Mouse (Mus musculus): ENCODE results near the gene Nfkbie. TPM values are rescaled to one million over a fixed set of nuclear protein-coding genes. Genes with fewer than 3 reads are reported as not detected.

Nfkbie gene
- total and polyA plus RNA-seq, 2 experiments from 2014 or later = 1.2 to 1.7 TPM

DNA sequence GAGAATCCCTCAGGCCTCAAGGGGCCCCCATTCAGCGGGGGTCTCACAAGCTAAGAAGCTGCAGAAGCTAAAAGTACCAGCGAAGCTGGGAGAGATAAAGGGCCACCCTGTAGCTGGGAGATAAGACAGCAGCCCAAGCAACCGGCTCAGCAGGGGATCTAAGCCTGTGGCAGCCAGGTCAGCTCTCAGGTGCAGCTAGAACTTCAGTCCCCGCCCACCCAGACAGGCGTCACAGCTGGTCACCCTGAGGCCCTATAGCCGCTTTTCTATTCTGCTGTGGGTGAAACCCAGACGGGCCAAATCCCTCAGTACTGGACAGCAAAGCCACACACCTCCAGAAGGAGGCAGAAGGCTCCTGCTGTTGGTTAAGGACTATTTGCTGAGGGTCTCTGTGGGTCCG, 38.0 kb downstream of the Nfkbie start:
- Histone ChIP-seq H3K27me3 (ENCODE audit: control insufficient read depth, insufficient read depth, low read length) (no peaks in the 10 kb centered on the region), H3K4me3 (ENCODE audit: low read depth, low read length) (peak overlapping the region; percentile 66; the same call in 1 of the 2 replicates), H3K27ac (ENCODE audit: low read depth) (peak overlapping the region; percentile 85; the same call in 1 of the 2 replicates), H3K9ac (replicated peaks; ENCODE audit: low read depth, low read length) (peak overlapping the region; percentile 31; the same call in 1 of the 2 replicates), H3K4me2 (ENCODE audit: low read depth, low read length) (peak overlapping the region; percentile 96), H3K9me3 (replicated peaks; ENCODE audit: control insufficient read depth, low read length) (no peaks in the 10 kb centered on the region), H3K36me3 (replicated peaks; ENCODE audit: control insufficient read depth, insufficient read depth, low read length) (peaks cover 15% of the 10 kb centered on the region), H3K4me1 (ENCODE audit: control insufficient read depth, insufficient read depth) (peaks cover 57% of the 10 kb centered on the region)
- ATAC-seq (ENCODE audit: insufficient read depth, low read depth) (no peak), DNase-seq (ENCODE audit: low spot score) (no peak)
- WGBS = 41% methylated on average over 8 of the region's 8 CpGs
- TF ChIP-seq EP300 (IDR thresholded peaks at IDR 0.05; ENCODE audit: low read depth) = no peak
- TF ChIP-seq CTCF (IDR thresholded peaks at IDR 0.05; ENCODE audit: low read depth) = peak; percentile 21

- no peak for TF ChIP-seq EP300 (IDR thresholded peaks at IDR 0.05; ENCODE audit: low read depth)
- no peak for TF ChIP-seq CTCF (IDR thresholded peaks at IDR 0.05; ENCODE audit: low read depth)
- DNase-seq (ENCODE audit: low spot score) (no peak), ATAC-seq (ENCODE audit: insufficient read depth, low read depth) (no peak)
- Histone ChIP-seq H3K4me2 (ENCODE audit: low read depth, low read length) (peak overlapping the region; percentile 96), H3K4me1 (ENCODE audit: control insufficient read depth, insufficient read depth) (peaks cover 58% of the 10 kb centered on the region), H3K9me3 (replicated peaks; ENCODE audit: control insufficient read depth, low read length) (no peaks in the 10 kb centered on the region), H3K27ac (ENCODE audit: low read depth) (no peak overlapping the region), H3K4me3 (ENCODE audit: low read depth, low read length) (peak overlapping the region; percentile 66), H3K27me3 (ENCODE audit: control insufficient read depth, insufficient read depth, low read length) (no peaks in the 10 kb centered on the region), H3K9ac (replicated peaks; ENCODE audit: low read depth, low read length) (no peak overlapping the region; the same call in 1 of the 2 replicates), H3K36me3 (replicated peaks; ENCODE audit: control insufficient read depth, insufficient read depth, low read length) (peaks cover 10% of the 10 kb centered on the region)
- 58% methylated on average over 8 of the region's 8 CpGs for WGBS
These were observed 38.7 kb downstream of the Nfkbie start for GRCm38 (mm10) chr17:45594195-45594594.

DNA sequence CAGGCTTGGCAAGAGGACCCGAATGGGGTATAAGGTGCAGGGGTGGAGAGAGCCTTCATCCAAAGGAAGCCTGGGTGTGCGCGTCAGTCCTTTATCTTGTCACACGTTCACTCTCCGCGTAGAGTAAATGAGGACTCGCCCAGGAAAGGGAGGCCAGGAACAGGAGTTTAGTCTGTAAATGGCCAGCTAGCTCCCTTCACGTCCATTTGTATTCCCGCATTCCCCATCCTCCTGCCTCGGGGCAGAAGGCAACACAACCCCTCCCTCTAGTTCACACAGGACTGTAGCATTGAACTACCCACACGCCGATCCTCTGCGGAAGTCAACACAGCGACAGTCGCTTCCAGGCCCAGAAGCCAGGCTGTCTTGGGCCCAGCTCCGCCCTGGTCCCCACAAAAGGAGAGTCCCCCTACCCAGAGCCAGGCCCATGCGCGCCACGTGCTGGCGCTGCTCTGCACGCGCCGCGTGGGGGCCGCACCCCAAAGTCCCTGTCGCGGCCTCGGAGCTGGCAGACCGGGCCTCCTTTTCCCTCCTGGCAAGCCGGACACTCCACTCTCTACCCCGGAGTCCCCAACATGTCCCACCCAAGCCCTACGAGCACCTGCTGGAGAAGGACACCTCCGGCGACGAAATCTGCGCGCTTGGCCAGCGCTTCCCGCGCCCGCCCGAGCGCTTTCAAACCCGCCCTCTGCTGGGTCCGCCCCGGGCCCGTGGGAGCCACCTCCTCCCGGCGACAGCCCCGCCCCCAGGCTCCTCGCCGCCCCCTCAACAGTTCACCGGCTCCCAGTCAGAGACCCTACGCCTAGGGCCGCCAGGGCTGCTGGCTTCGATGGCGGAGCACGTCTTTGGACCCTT, 39.6 kb downstream of the Nfkbie start:
- peak overlapping the region; percentile 96 for H3K4me2 ChIP-seq (ENCODE audit: low read depth, low read length)
- peak overlapping the region; percentile 64 for H3K9ac ChIP-seq (replicated peaks; ENCODE audit: low read depth, low read length)
- DNase-seq (ENCODE audit: low spot score) (peak; percentile 71), ATAC-seq (ENCODE audit: insufficient read depth, low read depth) (peak; percentile 42)
- H3K4me3 ChIP-seq (ENCODE audit: low read depth, low read length) = peak overlapping the region; percentile 66
- peak overlapping the region; percentile 72 for H3K27ac ChIP-seq (ENCODE audit: low read depth)
- H3K27me3 ChIP-seq (ENCODE audit: control insufficient read depth, insufficient read depth, low read length) = no peaks in the 10 kb centered on the region
- WGBS = 2% methylated on average over 58 of the region's 58 CpGs
- peaks cover 60% of the 10 kb centered on the region for H3K4me1 ChIP-seq (ENCODE audit: control insufficient read depth, insufficient read depth)
- TF ChIP-seq EP300 (IDR thresholded peaks at IDR 0.05; ENCODE audit: low read depth) (no peak), CTCF (IDR thresholded peaks at IDR 0.05; ENCODE audit: low read depth) (peak; percentile 4; the same call in 1 of the 2 replicates)
- H3K9me3 ChIP-seq (replicated peaks; ENCODE audit: control insufficient read depth, low read length) = no peaks in the 10 kb centered on the region
- H3K36me3 ChIP-seq (replicated peaks; ENCODE audit: control insufficient read depth, insufficient read depth, low read length) = peaks cover under 1% of the 10 kb centered on the region; the same call in 1 of the 2 replicates

DNA sequence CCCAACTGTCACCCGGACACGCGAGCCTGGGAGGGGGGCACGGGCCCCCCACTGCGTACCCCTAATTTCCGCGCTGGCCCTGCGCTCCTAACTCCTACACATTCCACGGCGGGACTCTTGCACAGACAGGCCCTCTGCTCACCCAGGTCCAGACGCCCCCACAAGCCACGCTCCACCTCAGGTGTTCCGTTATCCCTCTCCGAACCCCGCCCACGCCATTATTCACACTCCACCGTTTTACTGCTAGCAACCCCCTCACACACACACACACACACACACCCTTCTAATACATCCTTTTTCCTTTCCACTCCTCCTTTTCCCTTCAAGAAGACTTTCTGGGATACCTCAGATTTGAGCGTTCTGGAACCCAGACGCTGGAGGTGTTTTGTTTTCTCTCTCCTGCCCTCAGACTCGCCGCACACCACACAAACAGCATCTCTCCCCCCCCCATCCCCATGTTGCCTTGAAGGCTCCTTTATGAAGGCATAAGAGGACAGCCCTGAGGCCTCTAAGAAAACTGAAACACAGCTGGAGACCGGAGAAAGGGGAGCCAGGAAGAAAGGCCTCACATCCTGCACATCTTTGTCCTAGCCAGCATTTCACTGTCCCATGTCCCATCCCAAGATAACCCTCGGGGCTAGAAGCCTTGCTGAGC, 40.4 kb downstream of the Nfkbie start:
- peak overlapping the region; percentile 72 for H3K27ac ChIP-seq (ENCODE audit: low read depth)
- no peaks in the 10 kb centered on the region for H3K36me3 ChIP-seq (replicated peaks; ENCODE audit: control insufficient read depth, insufficient read depth, low read length)
- ATAC-seq (ENCODE audit: insufficient read depth, low read depth) = no peak
- H3K27me3 ChIP-seq (ENCODE audit: control insufficient read depth, insufficient read depth, low read length) = no peaks in the 10 kb centered on the region
- no peak for DNase-seq (ENCODE audit: low spot score)
- no peaks in the 10 kb centered on the region for H3K9me3 ChIP-seq (replicated peaks; ENCODE audit: control insufficient read depth, low read length)
- H3K4me1 ChIP-seq (ENCODE audit: control insufficient read depth, insufficient read depth) = peaks cover 58% of the 10 kb centered on the region
- peak overlapping the region; percentile 66 for H3K4me3 ChIP-seq (ENCODE audit: low read depth, low read length)
- H3K9ac ChIP-seq (replicated peaks; ENCODE audit: low read depth, low read length) = peak overlapping the region; percentile 64
- 23% methylated on average over 23 of the region's 23 CpGs for WGBS
- H3K4me2 ChIP-seq (ENCODE audit: low read depth, low read length) = peak overlapping the region; percentile 96
- TF ChIP-seq EP300 (IDR thresholded peaks at IDR 0.05; ENCODE audit: low read depth) (no peak), CTCF (IDR thresholded peaks at IDR 0.05; ENCODE audit: low read depth) (no peak)

GRCm38 (mm10) chr17:45596631-45597396, 41.3 kb downstream of the Nfkbie start:
- peak; percentile 70 for DNase-seq (ENCODE audit: low spot score)

More at GRCm38 (mm10) chr17:45596631-45597396, 41.3 kb downstream of the Nfkbie start:
- H3K36me3 ChIP-seq (replicated peaks; ENCODE audit: control insufficient read depth, insufficient read depth, low read length) = no peaks in the 10 kb centered on the region
- no peaks in the 10 kb centered on the region for H3K9me3 ChIP-seq (replicated peaks; ENCODE audit: control insufficient read depth, low read length)
- H3K4me1 ChIP-seq (ENCODE audit: control insufficient read depth, insufficient read depth) = peaks cover 49% of the 10 kb centered on the region
- ATAC-seq (ENCODE audit: insufficient read depth, low read depth) = peak; percentile 63
- H3K27ac ChIP-seq (ENCODE audit: low read depth) = peak overlapping the region; percentile 72
- no peak overlapping the region for H3K4me2 ChIP-seq (ENCODE audit: low read depth, low read length)
- no peaks in the 10 kb centered on the region for H3K27me3 ChIP-seq (ENCODE audit: control insufficient read depth, insufficient read depth, low read length)
- TF ChIP-seq CTCF (IDR thresholded peaks at IDR 0.05; ENCODE audit: low read depth) (peak; percentile 68), EP300 (IDR thresholded peaks at IDR 0.05; ENCODE audit: low read depth) (no peak)
- 35% methylated on average over 11 of the region's 11 CpGs for WGBS
- no peak overlapping the region for H3K4me3 ChIP-seq (ENCODE audit: low read depth, low read length)
- H3K9ac ChIP-seq (replicated peaks; ENCODE audit: low read depth, low read length) = no peak overlapping the region
